8 mouse cellular contexts compared by ENCODE assay signal in the genomic region with DNA sequence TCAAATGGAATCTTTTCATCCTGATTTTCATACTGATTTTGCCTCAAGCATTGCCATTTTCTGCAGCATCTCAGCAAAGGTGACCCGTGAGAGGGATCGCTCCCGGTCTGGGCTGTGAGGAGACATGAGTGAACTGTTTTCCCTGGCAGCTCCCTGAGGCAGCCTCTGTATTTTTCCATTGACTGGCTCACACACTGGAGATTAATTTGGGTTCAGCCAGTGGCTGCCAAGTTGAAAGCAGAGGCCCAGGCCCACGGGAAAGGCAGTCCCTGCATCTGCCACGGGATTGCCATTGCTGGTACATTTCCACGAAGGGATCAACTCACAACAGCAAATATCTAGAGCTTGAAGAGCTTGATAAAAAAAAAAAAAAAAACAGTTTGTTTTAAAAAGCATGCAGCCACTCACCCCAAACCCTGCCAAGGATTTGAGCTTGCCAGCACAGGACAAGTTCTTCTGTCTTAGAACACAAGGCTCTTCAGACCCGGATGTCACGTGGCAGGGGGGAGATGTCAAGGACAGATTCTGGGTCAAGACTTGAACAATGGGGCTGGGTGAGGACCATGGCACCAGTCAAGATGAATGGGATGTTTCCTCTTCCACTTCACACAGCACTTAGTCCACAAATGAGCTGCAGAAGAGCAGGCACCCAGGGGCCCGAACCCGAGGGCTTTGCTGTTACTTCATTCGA. TPM values are rescaled to one million over a fixed set of nuclear protein-coding genes. Genes with fewer than 3 reads are reported as not detected.
DNase-seq lines count a peak whose midpoint lies in the region; ATAC-seq and TF ChIP-seq lines count a peak whose summit lies in the region.

No protein-coding gene starts in this region.

- H3K4me2 ChIP-seq in midbrain, embryonic 15.5 days, result peak overlapping the region; percentile 73

- no peaks in the 10 kb centered on the region for H3K9me3 ChIP-seq in midbrain, embryonic 15.5 days

- peaks cover 20% of the 10 kb centered on the region for H3K36me3 ChIP-seq in heart, adult 2 months (ENCODE audit: control insufficient read depth, insufficient read depth, low read length)
- peaks cover 12% of the 10 kb centered on the region for H3K36me3 ChIP-seq in kidney, adult 2 months (ENCODE audit: control insufficient read depth, insufficient read depth, low read length)
- no peaks in the 10 kb centered on the region for H3K36me3 ChIP-seq in midbrain, embryonic 15.5 days (replicated peaks)

- peaks cover 18% of the 10 kb centered on the region for H3K4me1 ChIP-seq in heart, adult 2 months (ENCODE audit: control insufficient read depth, insufficient read depth, low read length)
- H3K4me1 ChIP-seq in kidney, adult 2 months (ENCODE audit: control insufficient read depth, insufficient read depth, low read length), result peaks cover 24% of the 10 kb centered on the region
- H3K4me1 ChIP-seq in midbrain, embryonic 15.5 days, result peaks cover 49% of the 10 kb centered on the region

- no peaks in the 10 kb centered on the region for H3K27me3 ChIP-seq in heart, adult 2 months (ENCODE audit: control insufficient read depth, insufficient read depth, low read length)
- no peaks in the 10 kb centered on the region for H3K27me3 ChIP-seq in kidney, adult 2 months (replicated peaks; ENCODE audit: control insufficient read depth, insufficient read depth, low read length)
- no peaks in the 10 kb centered on the region for H3K27me3 ChIP-seq in midbrain, embryonic 15.5 days (replicated peaks)

- ATAC-seq in midbrain, embryonic 15.5 days (replicated peaks), result no peak

- peak overlapping the region; percentile 100 for H3K27ac ChIP-seq in heart, adult 2 months
- H3K27ac ChIP-seq in kidney, adult 2 months (ENCODE audit: insufficient read depth, low read depth, low read length), result peak overlapping the region; percentile 96
- H3K27ac ChIP-seq in midbrain, embryonic 15.5 days, result peak overlapping the region; percentile 96

- peak; percentile 72 for TF ChIP-seq POLR2A in heart, adult 2 months (IDR thresholded peaks at IDR 0.05; ENCODE audit: insufficient read depth, low read depth, low read length)
- TF ChIP-seq POLR2A in kidney, adult 2 months (IDR thresholded peaks at IDR 0.05; ENCODE audit: low read depth, low read length), result peak; percentile 57

- DNase-seq in right cerebral cortex, adult 18-20 months, result peak; percentile 89
- no peak for DNase-seq in right cerebral cortex, postnatal 14 days
- DNase-seq in embryo, embryonic 11 days, result peak; percentile 40
- peak; percentile 81 to 89 for DNase-seq in heart, adult 2 months
- peak; percentile 96 for DNase-seq in kidney, adult 2 months
- peak; percentile 54 for DNase-seq in left cerebral cortex, postnatal 4 days
- peak; percentile 75 for DNase-seq in testis, postnatal 14 days (ENCODE audit: low spot score)

- no peaks in the 10 kb centered on the region; the same call in none of the 2 replicates for H3K79me2 ChIP-seq in heart, adult 2 months (replicated peaks; ENCODE audit: control insufficient read depth, insufficient read depth, low read length)

- intact Hi-C loops in heart, adult 2 months (cut with DNase I), result loop anchor here (1.0 kb wide), 1 partner anchor 15 kb away; no protein-coding TSS in a partner anchor
- intact Hi-C loops in left cerebral cortex, postnatal 4 days (cut with DNase I), result no loop called here

- H3K4me3 ChIP-seq in heart, adult 2 months, result peak overlapping the region; percentile 68
- H3K4me3 ChIP-seq in kidney, adult 2 months (ENCODE audit: insufficient read depth, low read depth, low read length), result peak overlapping the region; percentile 12; the same call in 1 of the 2 replicates
- H3K4me3 ChIP-seq in midbrain, embryonic 15.5 days, result peak overlapping the region; percentile 32; the same call in 1 of the 2 replicates

- WGBS in heart, adult 2 months, result 4% methylated on average over 11 of the region's 11 CpGs
- WGBS in kidney, adult 2 months, result 8% methylated on average over 11 of the region's 11 CpGs
- 12% methylated on average over 11 of the region's 11 CpGs for WGBS in midbrain, embryonic 15.5 days

- no peak for TF ChIP-seq CTCF in heart, adult 2 months (IDR thresholded peaks at IDR 0.05)
- no peak for TF ChIP-seq CTCF in kidney, adult 2 months (conservative IDR thresholded peaks at IDR 0.05; ENCODE audit: insufficient read depth, insufficient read length, low read depth, low read length)

- peak; percentile 94 for TF ChIP-seq EP300 in heart, adult 2 months (IDR thresholded peaks at IDR 0.05; ENCODE audit: insufficient read depth, low read depth, low read length)

- H3K9ac ChIP-seq in heart, adult 2 months (ENCODE audit: low read depth, low read length), result peak overlapping the region; percentile 66
- H3K9ac ChIP-seq in midbrain, embryonic 15.5 days, result peak overlapping the region; percentile 40

RNA-seq across cellular contexts. Expression of a gene that starts 57.2 kb away (rescaled TPM):
- total RNA-seq in heart, adult 2 months (2021), result 10 to 100 TPM; 53.6 to 59.4 TPM
- polyA plus RNA-seq in heart, adult 2 months (2012; rRNA removed), result 64.4 and 84.3 TPM in 2 replicates
- 131 and 141 TPM in 2 replicates for polyA plus RNA-seq in kidney, adult 2 months (2012; rRNA removed)
- total RNA-seq in left cerebral cortex, postnatal 4 days (2021), result 100 to 1,000 TPM; 180 to 193 TPM
- polyA plus RNA-seq in midbrain, embryonic 15.5 days (2015; fragmentation: Nextera tagmentation; extraction: Ambion mirVana), result 100 and 109 TPM in 2 replicates

RNA-seq across cellular contexts. Expression of a gene that starts 57.8 kb away (rescaled TPM):
- total RNA-seq in heart, adult 2 months (2021), result 10 to 100 TPM; 61.4 to 71.3 TPM
- polyA plus RNA-seq in heart, adult 2 months (2012; rRNA removed), result 122 and 171 TPM in 2 replicates
- polyA plus RNA-seq in kidney, adult 2 months (2012; rRNA removed), result 52.4 and 66.1 TPM in 2 replicates
- total RNA-seq in left cerebral cortex, postnatal 4 days (2021), result 10 to 100 TPM; 17.2 to 18.9 TPM
- 42.5 and 42.8 TPM in 2 replicates for polyA plus RNA-seq in midbrain, embryonic 15.5 days (2015; fragmentation: Nextera tagmentation; extraction: Ambion mirVana)

Comparison
In these comparisons a context has a peak if more than half of its experiments do, and no peak if none do; other contexts are left out.
1. H3K4me3 ChIP-seq: peak in every context shown above with its lines; median percentile 68 in heart, adult 2 months; 32 in midbrain, embryonic 15.5 days; 12 in kidney, adult 2 months.